Mouse (Mus musculus) G1E (cell line): Measurements from ENCODE around the gene Fam193b. TPM values are rescaled to one million over a fixed set of nuclear protein-coding genes. Genes with fewer than 3 reads are reported as not detected.

Experiments
- ATAC-seq: 2 replicates; pipeline ENCODE4 v1.8.0; 2016; ENCODE audit warnings: mild to moderate bottlenecking; ENCODE audit not compliant: insufficient number of reproducible peaks, poor library complexity, low FRiP score, severe bottlenecking; ENCODE audit errors: extremely low read depth
- DNase-seq: peaks from one replicate; pipeline ENCODE4 v3.0.0; 2012; ENCODE audit warnings: low spot score
- H3K27me3 ChIP-seq: 2 replicates; pipeline ENCODE4 v1.6.1; 2012; ENCODE audit warnings: mild to moderate bottlenecking, low read length, inconsistent platforms; ENCODE audit not compliant: insufficient read depth
- H3K36me3 ChIP-seq: replicated peaks from 2 replicates; pipeline ENCODE3; 2012; ENCODE audit warnings: mild to moderate bottlenecking, inconsistent platforms
- H3K4me1 ChIP-seq: 2 replicates; pipeline ENCODE4 v1.6.1; 2012; ENCODE audit warnings: low read depth, low read length, inconsistent platforms, mixed read lengths; ENCODE audit not compliant: insufficient read depth
- H3K4me3 ChIP-seq: 2 replicates; pipeline ENCODE4 v1.5.1; 2012; ENCODE audit warnings: low read depth, mild to moderate bottlenecking, inconsistent platforms, low read length, moderate library complexity, mixed read lengths
- H3K9me3 ChIP-seq: replicated peaks from 2 replicates; pipeline ENCODE4 v1.6.1; 2012; ENCODE audit warnings: inconsistent platforms
- CTCF ChIP-seq: IDR thresholded peaks from 2 replicates; pipeline ENCODE4 v1.5.1; 2012; ENCODE audit warnings: low read depth, low read length, inconsistent platforms, mixed read lengths
- GATA1 ChIP-seq: IDR thresholded peaks from 2 replicates; pipeline ENCODE4 v1.6.1; 2012; ENCODE audit warnings: borderline replicate concordance, low read length, inconsistent platforms, mixed read lengths
- GATA2 ChIP-seq: IDR thresholded peaks from 2 replicates; pipeline ENCODE4 v1.6.1; 2012; ENCODE audit warnings: low read depth, low read length, inconsistent platforms, borderline replicate concordance
- POLR2AphosphoS5 ChIP-seq: IDR thresholded peaks from 2 replicates; pipeline ENCODE4 v1.6.1; 2012; ENCODE audit warnings: low read depth, low read length, inconsistent platforms; ENCODE audit not compliant: insufficient replicate concordance
- TAL1 ChIP-seq: conservative IDR thresholded peaks from 2 replicates; pipeline ENCODE4 v1.6.1; 2012; ENCODE audit warnings: low read depth, low read length, inconsistent platforms, mixed read lengths
- polyA plus RNA-seq: library from polyadenylated mRNA; stranded (reverse); fragments of >175 nt; gene quantifications from 2 replicates; pipeline ENCODE4 v1.2.3, GENCODE M21; 2012
- total RNA-seq, 2 experiments: library from RNA; stranded (forward) in 1 of 2; stranded (reverse) in 1 of 2; fragments of 200-1000 nt in 1 of 2; fragments of >200 nt in 1 of 2; fragmentation: Nextera tagmentation in 1 of 2; gene quantifications; 2 replicates each; pipeline ENCODE4 v1.2.3; 2014 to 2017

Fam193b gene
- total and polyA plus RNA-seq, 3 experiments, result 23.3 to 65.4 (median 57.3) TPM

GRCm38 (mm10) chr13:55548426-55548825, 22.5 kb downstream of the Fam193b start:
- Histone ChIP-seq H3K9me3 (no peaks in the 10 kb centered on the region), H3K4me1 (peaks cover 6% of the 10 kb centered on the region), H3K36me3 (peaks cover 98% of the 10 kb centered on the region), H3K27me3 (no peaks in the 10 kb centered on the region), H3K4me3 (no peak overlapping the region)
- DNase-seq (no peak), ATAC-seq (no peak)
- TF ChIP-seq TAL1 (no peak), CTCF (no peak), GATA2 (no peak)

GRCm38 (mm10) chr13:55547916-55548315, 23.0 kb downstream of the Fam193b start:
- H3K4me1 ChIP-seq, result peaks cover 6% of the 10 kb centered on the region
- TF ChIP-seq TAL1, result no peak
- no peak for TF ChIP-seq GATA2
- no peak for TF ChIP-seq POLR2AphosphoS5
- TF ChIP-seq GATA1, result no peak
- no peak for TF ChIP-seq CTCF
- ATAC-seq, result no peak
- H3K36me3 ChIP-seq, result peaks cover 98% of the 10 kb centered on the region
- H3K27me3 ChIP-seq, result no peaks in the 10 kb centered on the region
- H3K4me3 ChIP-seq, result no peak overlapping the region
- H3K9me3 ChIP-seq, result no peaks in the 10 kb centered on the region
- DNase-seq, result no peak

GRCm38 (mm10) chr13:55544792-55545191, 26.1 kb downstream of the Fam193b start:
- DNase-seq, result no peak
- peaks cover 100% of the 10 kb centered on the region for H3K36me3 ChIP-seq
- H3K9me3 ChIP-seq, result no peaks in the 10 kb centered on the region
- H3K27me3 ChIP-seq, result no peaks in the 10 kb centered on the region
- no peak for ATAC-seq
- peaks cover 6% of the 10 kb centered on the region for H3K4me1 ChIP-seq
- no peak overlapping the region for H3K4me3 ChIP-seq
- TF ChIP-seq GATA1, result no peak
- TF ChIP-seq GATA2, result no peak
- TF ChIP-seq CTCF, result no peak
- no peak for TF ChIP-seq TAL1
- no peak for TF ChIP-seq POLR2AphosphoS5

- peaks cover 9% of the 10 kb centered on the region for H3K4me1 ChIP-seq
- DNase-seq, result no peak
- no peak for ATAC-seq
- H3K36me3 ChIP-seq, result peaks cover 100% of the 10 kb centered on the region
- TF ChIP-seq GATA2, result no peak
- TF ChIP-seq GATA1, result no peak
- no peak for TF ChIP-seq CTCF
- no peak for TF ChIP-seq TAL1
- no peak for TF ChIP-seq POLR2AphosphoS5
- H3K4me3 ChIP-seq, result no peak overlapping the region
- H3K9me3 ChIP-seq, result no peaks in the 10 kb centered on the region
- no peaks in the 10 kb centered on the region for H3K27me3 ChIP-seq
Observed at GRCm38 (mm10) chr13:55543447-55543846, 27.5 kb downstream of the Fam193b start.

- DNase-seq (no peak), ATAC-seq (no peak)
- TF ChIP-seq TAL1 (no peak), POLR2AphosphoS5 (no peak), CTCF (no peak), GATA1 (no peak), GATA2 (no peak)
- H3K4me3 ChIP-seq, result no peak overlapping the region
- no peaks in the 10 kb centered on the region for H3K9me3 ChIP-seq
- H3K4me1 ChIP-seq, result peaks cover 9% of the 10 kb centered on the region
- peaks cover 99% of the 10 kb centered on the region for H3K36me3 ChIP-seq
- no peaks in the 10 kb centered on the region for H3K27me3 ChIP-seq
Observed at GRCm38 (mm10) chr13:55542891-55543290, 28.0 kb downstream of the Fam193b start.

GRCm38 (mm10) chr13:55540933-55541332, 30.0 kb downstream of the Fam193b start:
- H3K9me3 ChIP-seq, result no peaks in the 10 kb centered on the region
- no peak for ATAC-seq
- no peak for DNase-seq
- TF ChIP-seq CTCF (no peak), POLR2AphosphoS5 (no peak), GATA1 (no peak)
- H3K4me3 ChIP-seq, result no peak overlapping the region
- H3K27me3 ChIP-seq, result no peaks in the 10 kb centered on the region
- peaks cover 85% of the 10 kb centered on the region for H3K36me3 ChIP-seq
- peaks cover 14% of the 10 kb centered on the region for H3K4me1 ChIP-seq
